Mouse (Mus musculus): Measurements from ENCODE around the gene Arhgdib.
"Not testable (repeated sequence)": the region's sequence is repeated elsewhere in the genome, so short reads cannot be mapped to it uniquely, and the experiment has no call there.

GRCm38 (mm10) chr6:136968877-136969276 is 27.2 kb upstream of the Arhgdib start:
- TF ChIP-seq CTCF (IDR thresholded peaks at IDR 0.05; ENCODE audit: borderline replicate concordance, insufficient read depth, low read depth, low read length); POLR2A (IDR thresholded peaks at IDR 0.05; ENCODE audit: borderline replicate concordance, insufficient read depth, low read length): not testable (repeated sequence)
